Comparison of ENCODE assay signal across 28 mouse cellular contexts in the genomic region with DNA sequence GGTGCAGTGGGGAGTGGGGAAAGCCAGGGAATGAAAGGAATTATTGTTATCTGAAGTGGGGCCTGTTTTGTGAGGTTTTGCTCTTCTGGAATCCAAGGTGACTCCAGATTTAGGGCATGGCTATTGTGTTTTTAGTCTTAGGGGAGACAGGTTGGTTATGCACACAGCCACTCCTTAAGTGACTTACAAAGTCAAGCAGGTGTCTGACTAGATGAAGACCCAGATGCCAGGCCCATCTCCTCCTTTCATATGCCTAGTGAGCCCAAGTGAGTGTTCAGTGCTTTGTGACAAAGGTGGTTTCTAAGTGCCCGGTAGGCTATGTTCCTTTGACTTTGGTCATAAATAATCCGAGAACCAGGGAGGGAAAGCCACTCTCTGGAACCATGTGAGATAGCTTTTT.
"Had no signal": no experiment of that assay in that cellular context is flagged by ENCODE, and none has a peak within 500 bp of the region (broad histone marks: within the 10 kb centered on the region; RNA-seq: fewer than 3 reads in every experiment).

No protein-coding gene starts in this region.

- H3K9me3 ChIP-seq: heart, embryonic 13.5 days; heart, embryonic 15.5 days; hindbrain, embryonic 10.5 days; hindbrain, embryonic 12.5 days; intestine, embryonic 15.5 days; limb, embryonic 10.5 days; limb, embryonic 12.5 days; liver, embryonic 13.5 days; liver, embryonic 15.5 days had no signal

- H3K27ac ChIP-seq: gastrocnemius, adult 2 months; heart, adult 2 months; heart, embryonic 13.5 days; heart, embryonic 15.5 days; hindbrain, embryonic 10.5 days; hindbrain, embryonic 12.5 days; hindbrain, embryonic 14.5 days; intestine, embryonic 15.5 days; layer of hippocampus, adult 2 months; left cerebral cortex, adult 2 months; limb, embryonic 10.5 days; limb, embryonic 12.5 days; liver, embryonic 13.5 days; liver, embryonic 15.5 days had no signal

- H3K36me3 ChIP-seq: heart, embryonic 13.5 days; heart, embryonic 15.5 days; hindbrain, embryonic 10.5 days; hindbrain, embryonic 12.5 days; intestine, embryonic 15.5 days; limb, embryonic 10.5 days; limb, embryonic 12.5 days; liver, embryonic 13.5 days; liver, embryonic 15.5 days had no signal

- H3K9ac ChIP-seq: heart, embryonic 13.5 days; heart, embryonic 15.5 days; hindbrain, embryonic 12.5 days; hindbrain, embryonic 14.5 days; intestine, embryonic 15.5 days; limb, embryonic 12.5 days; liver, embryonic 13.5 days; liver, embryonic 15.5 days; liver, postnatal 0 days had no signal

- DNase-seq: gastrocnemius, adult 2 months; gastrocnemius, postnatal 10 days; gastrocnemius, postnatal 25 days; heart, adult 2 months; heart, postnatal 14 days; heart, postnatal 4 days; kidney, adult 18-20 months; kidney, adult 8-10 months; kidney, postnatal 10 days; kidney, postnatal 25 days; liver; liver, embryonic 13.5 days; liver, postnatal 0 days had no signal

- H3K4me2 ChIP-seq: heart, embryonic 13.5 days; heart, embryonic 15.5 days; hindbrain, embryonic 12.5 days; hindbrain, embryonic 14.5 days; intestine, embryonic 15.5 days; limb, embryonic 12.5 days; liver, embryonic 11.5 days; liver, embryonic 13.5 days; liver, embryonic 15.5 days had no signal

- ATAC-seq: hindbrain, embryonic 16.5 days; inflammation-experienced regulatory T-cells, adult 6 months; intestine, embryonic 15.5 days; intestine, postnatal 0 days; liver, postnatal 0 days had no signal

- H3K4me3 ChIP-seq: gastrocnemius, adult 2 months; heart, adult 2 months; heart, embryonic 13.5 days; heart, embryonic 15.5 days; hindbrain, embryonic 10.5 days; hindbrain, embryonic 12.5 days; intestine, embryonic 15.5 days; layer of hippocampus, adult 2 months; left cerebral cortex, adult 2 months; limb, embryonic 10.5 days; limb, embryonic 12.5 days; liver, embryonic 13.5 days; liver, embryonic 15.5 days had no signal

- H3K27me3 ChIP-seq: heart, embryonic 13.5 days; heart, embryonic 15.5 days; hindbrain, embryonic 12.5 days; intestine, embryonic 15.5 days; limb, embryonic 12.5 days; liver, embryonic 13.5 days; liver, embryonic 15.5 days had no signal

- H3K4me1 ChIP-seq: hindbrain, embryonic 10.5 days; hindbrain, embryonic 12.5 days; intestine, embryonic 15.5 days; liver, embryonic 13.5 days; liver, embryonic 15.5 days had no signal
